Mouse (Mus musculus): Measurements from ENCODE around the gene Mtif3.

The Mtif3 gene

GRCm38 (mm10) chr5:146971776-146972561 lies 8.4 kb upstream of the Mtif3 start:
- CTCF ChIA-PET: interaction anchor here in 2 of 4 experiments (0.6 to 1.0 kb wide), 2 partner anchors 63 to 158 kb away, joined by 3 to 6 read pairs; no protein-coding TSS in a partner anchor

GRCm38 (mm10) chr5:146968695-146969393 lies 5.2 kb upstream of the Mtif3 start:
- ChIA-PET CTCF (interaction anchor here in 3 of 4 experiments (0.6 to 1.5 kb wide), 8 partner anchors 12 to 331 kb away, joined by 3 to 4 read pairs (median 3); no protein-coding TSS in a partner anchor), POLR2A (interaction anchor here in 3 of 4 experiments (0.5 to 2.7 kb wide), 14 partner anchors 8 to 414 kb away, joined by 3 to 11 read pairs (median 3); partner anchors contain the start of genes Polr1d (in 2 of the 3), Gtf3a (in 1 of the 3) and Lnx2 (in 1 of the 3))

More at GRCm38 (mm10) chr5:146971776-146972561, 8.4 kb upstream of the Mtif3 start:
- POLR2A ChIA-PET: interaction anchor here in 3 of 4 experiments (0.6 to 2.1 kb wide), 10 partner anchors 10 to 306 kb away, joined by 3 to 6 read pairs (median 3); partner anchors contain the start of genes Gtf3a (in 1 of the 3), Polr1d (in 1 of the 3) and Rpl21 (in 1 of the 3)

GRCm38 (mm10) chr5:146963937-146964278 lies 308 bp upstream of the Mtif3 start:
- ChIA-PET CTCF (interaction anchor here in 3 of 4 experiments (1.0 to 1.5 kb wide), 5 partner anchors 19 to 356 kb away, joined by 3 read pairs; no protein-coding TSS in a partner anchor), POLR2A (interaction anchor here (0.6 to 1.1 kb wide), 7 partner anchors 9 to 432 kb away, joined by 3 to 4 read pairs (median 3); no protein-coding TSS in a partner anchor)

- ChIA-PET CTCF (interaction anchor here in 2 of 4 experiments (0.6 to 0.9 kb wide), 4 partner anchors 17 to 637 kb away, joined by 3 read pairs; no protein-coding TSS in a partner anchor), POLR2A (interaction anchor here in 3 of 4 experiments (0.6 to 1.8 kb wide), 12 partner anchors 8 to 118 kb away, joined by 3 to 11 read pairs (median 4); partner anchors contain the start of gene Gtf3a (in 1 of the 3))
These were observed 6.9 kb downstream of the Mtif3 start for GRCm38 (mm10) chr5:146956678-146957077.

- CTCF ChIA-PET: no interaction called here
- POLR2A ChIA-PET: interaction anchor here in 3 of 4 experiments (0.7 to 2.1 kb wide), 6 partner anchors 9 to 117 kb away, joined by 3 to 6 read pairs (median 4); no protein-coding TSS in a partner anchor
These were observed 7.9 kb downstream of the Mtif3 start for GRCm38 (mm10) chr5:146955651-146956050.

- CTCF ChIA-PET: interaction anchor here in 1 of 4 experiments (0.6 kb wide), 1 partner anchor 358 kb away, joined by 5 read pairs; no protein-coding TSS in a partner anchor
These were observed 9.0 kb downstream of the Mtif3 start for GRCm38 (mm10) chr5:146954576-146954975.

GRCm38 (mm10) chr5:146948508-146949088 lies 15.0 kb downstream of the Mtif3 start, which contains the start of gene Gtf3a:
Gene Gtf3a (plus strand): TSS chr5:146948657.
- ChIA-PET CTCF (interaction anchor here in 2 of 4 experiments (0.6 to 1.5 kb wide), 9 partner anchors 9 to 327 kb away, joined by 3 to 8 read pairs (median 6); no protein-coding TSS in a partner anchor), POLR2A (interaction anchor here in 2 of 4 experiments (0.6 to 2.0 kb wide), 15 partner anchors 9 to 273 kb away, joined by 3 to 7 read pairs (median 4); no protein-coding TSS in a partner anchor)

More at GRCm38 (mm10) chr5:146954576-146954975, 9.0 kb downstream of the Mtif3 start:
- POLR2A ChIA-PET: interaction anchor here in 2 of 4 experiments (1.4 to 2.1 kb wide), 3 partner anchors 10 to 14 kb away, joined by 3 to 5 read pairs (median 5); no protein-coding TSS in a partner anchor

GRCm38 (mm10) chr5:146948041-146948507 lies 15.5 kb downstream of the Mtif3 start:
- ChIA-PET POLR2A (interaction anchor here in 2 of 4 experiments (0.6 to 2.0 kb wide), 13 partner anchors 9 to 1353 kb away, joined by 3 to 7 read pairs (median 4); no protein-coding TSS in a partner anchor), CTCF (interaction anchor here in 3 of 4 experiments (0.6 to 1.0 kb wide), 9 partner anchors 9 to 281 kb away, joined by 3 to 9 read pairs (median 5); no protein-coding TSS in a partner anchor)

- ChIA-PET CTCF (interaction anchor here (0.6 to 1.4 kb wide), 8 partner anchors 8 to 384 kb away, joined by 3 to 9 read pairs (median 4); no protein-coding TSS in a partner anchor), POLR2A (interaction anchor here in 2 of 4 experiments (0.5 to 2.0 kb wide), 9 partner anchors 8 to 1354 kb away, joined by 3 to 7 read pairs (median 4); no protein-coding TSS in a partner anchor)
These were observed 16.1 kb downstream of the Mtif3 start for GRCm38 (mm10) chr5:146947497-146947896.

GRCm38 (mm10) chr5:146946682-146947081 lies 16.9 kb downstream of the Mtif3 start:
- CTCF ChIA-PET: interaction anchor here in 3 of 4 experiments (0.5 to 1.4 kb wide), 7 partner anchors 12 to 1619 kb away, joined by 3 to 5 read pairs (median 4); no protein-coding TSS in a partner anchor
- POLR2A ChIA-PET: interaction anchor here in 1 of 4 experiments (1.0 to 1.8 kb wide), 2 partner anchors 20 to 23 kb away, joined by 3 to 5 read pairs; no protein-coding TSS in a partner anchor

- ChIA-PET POLR2A (no interaction called here), CTCF (interaction anchor here in 2 of 4 experiments (0.5 to 1.4 kb wide), 4 partner anchors 22 to 355 kb away, joined by 3 to 5 read pairs (median 3); no protein-coding TSS in a partner anchor)
These were observed 19.0 kb downstream of the Mtif3 start for GRCm38 (mm10) chr5:146944568-146944967.

- POLR2A ChIA-PET: interaction anchor here in 1 of 4 experiments (0.9 to 1.1 kb wide), 2 partner anchors 13 to 177 kb away, joined by 4 to 5 read pairs; no protein-coding TSS in a partner anchor
These were observed 20.6 kb downstream of the Mtif3 start for GRCm38 (mm10) chr5:146942965-146943364.

GRCm38 (mm10) chr5:146941939-146942338 lies 21.7 kb downstream of the Mtif3 start:
- POLR2A ChIA-PET: interaction anchor here in 1 of 4 experiments (0.6 kb wide), 1 partner anchor 286 kb away, joined by 5 read pairs; no protein-coding TSS in a partner anchor
- CTCF ChIA-PET: interaction anchor here (0.6 to 1.7 kb wide), 6 partner anchors 15 to 282 kb away, joined by 4 to 5 read pairs (median 4); no protein-coding TSS in a partner anchor

More at GRCm38 (mm10) chr5:146942965-146943364, 20.6 kb downstream of the Mtif3 start:
- CTCF ChIA-PET: interaction anchor here in 3 of 4 experiments (0.6 to 1.7 kb wide), 6 partner anchors 15 to 356 kb away, joined by 3 to 7 read pairs (median 4); no protein-coding TSS in a partner anchor

- ChIA-PET POLR2A (interaction anchor here in 1 of 4 experiments (0.6 to 2.1 kb wide), 3 partner anchors 15 to 136 kb away, joined by 3 to 11 read pairs (median 4); partner anchors contain the start of gene Lnx2), CTCF (interaction anchor here (0.6 to 2.7 kb wide), 27 partner anchors 8 to 380 kb away, joined by 3 to 32 read pairs (median 5); no protein-coding TSS in a partner anchor)
These were observed 23.4 kb downstream of the Mtif3 start for GRCm38 (mm10) chr5:146940219-146940618.

- ChIA-PET CTCF (interaction anchor here (0.6 to 2.7 kb wide), 82 partner anchors 7 to 406 kb away, joined by 3 to 32 read pairs (median 4); partner anchors contain the start of genes Cdx2 (in 1 of the 4), Gsx1 (in 1 of the 4), Gtf3a (in 1 of the 4) and Mtif3 (in 1 of the 4)), POLR2A (interaction anchor here in 3 of 4 experiments (0.5 to 2.1 kb wide), 11 partner anchors 8 to 1112 kb away, joined by 3 to 11 read pairs (median 3); partner anchors contain the start of genes Gtf3a (in 1 of the 3), Lnx2 (in 1 of the 3) and Mtif3 (in 1 of the 3))
These were observed 24.3 kb downstream of the Mtif3 start for GRCm38 (mm10) chr5:146939109-146939796.
